Mouse (Mus musculus): ENCODE results near the gene Fabp2. TPM values are rescaled to one million over a fixed set of nuclear protein-coding genes. Genes with fewer than 3 reads are reported as not detected.
A peak's percentile ranks its signal among the peaks of the same experiment; 100 is the strongest.
"Not testable (repeated sequence)": the region's sequence is repeated elsewhere in the genome, so short reads cannot be mapped to it uniquely, and the experiment has no call there.

Gene Fabp2
- polyA plus RNA-seq, 1 experiment: 215 TPM

- Histone ChIP-seq H3K27ac (ENCODE audit: insufficient read depth, low read depth, low read length) (no peak overlapping the region), H3K27me3 (ENCODE audit: control insufficient read depth, insufficient read depth, low read length) (no peaks in the 10 kb centered on the region), H3K4me3 (ENCODE audit: low read depth, low read length) (no peak overlapping the region), H3K4me1 (ENCODE audit: control insufficient read depth, insufficient read depth, insufficient read length, low read length) (0 out of 2 replicates have a peak, but pooled peaks cover 2% of the 10 kb centered on the region), H3K36me3 (ENCODE audit: control insufficient read depth, insufficient read depth, low read length) (no peaks in the 10 kb centered on the region)
- TF ChIP-seq CTCF (IDR thresholded peaks at IDR 0.05; ENCODE audit: extremely low read depth, insufficient read length, insufficient replicate concordance, low read depth, low read length) (no peak), POLR2A (IDR thresholded peaks at IDR 0.05; ENCODE audit: low read depth, low read length) (no peak)
- WGBS: 65% methylated on average over 8 of the region's 8 CpGs
These were observed 25.9 kb downstream of the Fabp2 start for GRCm38 (mm10) chr3:122920572-122921435.

GRCm38 (mm10) chr3:122921676-122922527 is 27.0 kb downstream of the Fabp2 start:
- no peak for TF ChIP-seq POLR2A (IDR thresholded peaks at IDR 0.05; ENCODE audit: low read depth, low read length)
- no peak for TF ChIP-seq CTCF (IDR thresholded peaks at IDR 0.05; ENCODE audit: extremely low read depth, insufficient read length, insufficient replicate concordance, low read depth, low read length)
- H3K4me3 ChIP-seq (ENCODE audit: low read depth, low read length): no peak overlapping the region
- no peaks in the 10 kb centered on the region for H3K4me1 ChIP-seq (ENCODE audit: control insufficient read depth, insufficient read depth, insufficient read length, low read length)
- no peaks in the 10 kb centered on the region for H3K36me3 ChIP-seq (ENCODE audit: control insufficient read depth, insufficient read depth, low read length)
- H3K27ac ChIP-seq (ENCODE audit: insufficient read depth, low read depth, low read length): no peak overlapping the region
- 33% methylated on average over 8 of the region's 8 CpGs for WGBS
- no peaks in the 10 kb centered on the region for H3K27me3 ChIP-seq (ENCODE audit: control insufficient read depth, insufficient read depth, low read length)

GRCm38 (mm10) chr3:122923147-122923546 is 28.3 kb downstream of the Fabp2 start:
- Histone ChIP-seq H3K4me3 (ENCODE audit: low read depth, low read length) (no peak overlapping the region), H3K36me3 (ENCODE audit: control insufficient read depth, insufficient read depth, low read length) (0 out of 2 replicates have a peak, but pooled peaks cover 2% of the 10 kb centered on the region), H3K27ac (ENCODE audit: insufficient read depth, low read depth, low read length) (no peak overlapping the region), H3K4me1 (ENCODE audit: control insufficient read depth, insufficient read depth, insufficient read length, low read length) (no peaks in the 10 kb centered on the region), H3K27me3 (ENCODE audit: control insufficient read depth, insufficient read depth, low read length) (no peaks in the 10 kb centered on the region)
- 31% methylated on average over 7 of the region's 7 CpGs for WGBS
- no peak for TF ChIP-seq CTCF (IDR thresholded peaks at IDR 0.05; ENCODE audit: extremely low read depth, insufficient read length, insufficient replicate concordance, low read depth, low read length)
- no peak for TF ChIP-seq POLR2A (IDR thresholded peaks at IDR 0.05; ENCODE audit: low read depth, low read length)

- Histone ChIP-seq H3K27me3 (ENCODE audit: control insufficient read depth, insufficient read depth, low read length) (no peaks in the 10 kb centered on the region), H3K27ac (ENCODE audit: insufficient read depth, low read depth, low read length) (peak within 1 kb of the TSS; percentile 89), H3K4me1 (ENCODE audit: control insufficient read depth, insufficient read depth, insufficient read length, low read length) (no peaks in the 10 kb centered on the region), H3K36me3 (ENCODE audit: control insufficient read depth, insufficient read depth, low read length) (0 out of 2 replicates have a peak, but pooled peaks cover 2% of the 10 kb centered on the region), H3K4me3 (ENCODE audit: low read depth, low read length) (peak within 1 kb of the TSS; percentile 80)
- TF ChIP-seq CTCF (IDR thresholded peaks at IDR 0.05; ENCODE audit: extremely low read depth, insufficient read length, insufficient replicate concordance, low read depth, low read length) (no peak), POLR2A (IDR thresholded peaks at IDR 0.05; ENCODE audit: low read depth, low read length) (peak; percentile 60; the same call in 1 of the 2 replicates)
- 2% methylated on average over 68 of the region's 68 CpGs for WGBS
These were observed 29.4 kb downstream of the Fabp2 start, which contains the start of gene 1810037I17Rik for GRCm38 (mm10) chr3:122924009-122924914. Gene 1810037I17Rik (plus strand): TSS chr3:122924203.

GRCm38 (mm10) chr3:122929723-122930122 is 34.9 kb downstream of the Fabp2 start:
- H3K4me1 ChIP-seq (ENCODE audit: control insufficient read depth, insufficient read depth, insufficient read length, low read length): no peaks in the 10 kb centered on the region
- H3K27ac ChIP-seq (ENCODE audit: insufficient read depth, low read depth, low read length): no peak overlapping the region
- no peak for TF ChIP-seq POLR2A (IDR thresholded peaks at IDR 0.05; ENCODE audit: low read depth, low read length)
- no peak for TF ChIP-seq CTCF (IDR thresholded peaks at IDR 0.05; ENCODE audit: extremely low read depth, insufficient read length, insufficient replicate concordance, low read depth, low read length)
- H3K36me3 ChIP-seq (ENCODE audit: control insufficient read depth, insufficient read depth, low read length): peaks cover 19% of the 10 kb centered on the region
- H3K4me3 ChIP-seq (ENCODE audit: low read depth, low read length): no peak overlapping the region
- no peaks in the 10 kb centered on the region for H3K27me3 ChIP-seq (ENCODE audit: control insufficient read depth, insufficient read depth, low read length)
- WGBS: 88% methylated on average over 6 of the region's 6 CpGs

- WGBS: 88% methylated on average over 1 of the region's 1 CpGs
- H3K4me1 ChIP-seq (ENCODE audit: control insufficient read depth, insufficient read depth, insufficient read length, low read length): no peaks in the 10 kb centered on the region
- no peaks in the 10 kb centered on the region for H3K27me3 ChIP-seq (ENCODE audit: control insufficient read depth, insufficient read depth, low read length)
- no peak overlapping the region for H3K4me3 ChIP-seq (ENCODE audit: low read depth, low read length)
- TF ChIP-seq CTCF (IDR thresholded peaks at IDR 0.05; ENCODE audit: extremely low read depth, insufficient read length, insufficient replicate concordance, low read depth, low read length) (no peak), POLR2A (IDR thresholded peaks at IDR 0.05; ENCODE audit: low read depth, low read length) (no peak)
- peaks cover 27% of the 10 kb centered on the region for H3K36me3 ChIP-seq (ENCODE audit: control insufficient read depth, insufficient read depth, low read length)
- no peak overlapping the region for H3K27ac ChIP-seq (ENCODE audit: insufficient read depth, low read depth, low read length)
These were observed 37.6 kb downstream of the Fabp2 start for GRCm38 (mm10) chr3:122932466-122932865.

- peaks cover 23% of the 10 kb centered on the region for H3K36me3 ChIP-seq (ENCODE audit: control insufficient read depth, insufficient read depth, low read length)
- not testable (repeated sequence) for H3K4me3 ChIP-seq (ENCODE audit: low read depth, low read length); H3K27me3 ChIP-seq (ENCODE audit: control insufficient read depth, insufficient read depth, low read length); H3K27ac ChIP-seq (ENCODE audit: insufficient read depth, low read depth, low read length); H3K4me1 ChIP-seq (ENCODE audit: control insufficient read depth, insufficient read depth, insufficient read length, low read length)
- 89% methylated on average over 13 of the region's 13 CpGs for WGBS
These were observed 42.3 kb downstream of the Fabp2 start for GRCm38 (mm10) chr3:122937176-122937575.

Data from small intestine, adult 2 months (tissue).